Mouse (Mus musculus) heart, embryonic 11.5 days (tissue): Measurements from ENCODE around the gene Pinlyp. TPM values are rescaled to one million over a fixed set of nuclear protein-coding genes. Genes with fewer than 3 reads are reported as not detected.

Source experiments
- ATAC-seq: fragments of 200-750 bp; cut with Nextera tagmentation; replicated peaks from 2 replicates; pipeline ENCODE4 v1.8.0; 2017; ENCODE audit warnings: moderate library complexity; ENCODE audit not compliant: insufficient number of reproducible peaks, low FRiP score, low TSS enrichment
- H3K27ac ChIP-seq: fragments of 300-500 bp; sonication (generic); 2 replicates; pipeline ENCODE4 v1.5.1; 2014; ENCODE audit warnings: mild to moderate bottlenecking, low read depth, low read length
- H3K27me3 ChIP-seq: fragments of 300-500 bp; sonication (generic); 2 replicates; pipeline ENCODE4 v1.6.1; 2014; ENCODE audit warnings: mild to moderate bottlenecking, low read length, mixed read lengths; ENCODE audit not compliant: control insufficient read depth, insufficient read depth
- H3K36me3 ChIP-seq: fragments of 300-500 bp; sonication (generic); 2 replicates; pipeline ENCODE4 v1.6.1; 2014; ENCODE audit warnings: mild to moderate bottlenecking, low read length, moderate library complexity, mixed read lengths; ENCODE audit not compliant: control insufficient read depth, insufficient read depth
- H3K4me1 ChIP-seq: fragments of 300-500 bp; sonication (generic); 2 replicates; pipeline ENCODE4 v1.6.1; 2014; ENCODE audit warnings: low read length; ENCODE audit not compliant: control insufficient read depth, insufficient read depth
- H3K4me2 ChIP-seq: fragments of 300-500 bp; sonication (generic); 2 replicates; pipeline ENCODE4 v1.6.1; 2014; ENCODE audit warnings: mild to moderate bottlenecking, moderate library complexity
- H3K4me3 ChIP-seq: fragments of 300-500 bp; sonication (generic); 2 replicates; pipeline ENCODE4 v1.5.1; 2014; ENCODE audit warnings: low read depth, low read length
- H3K9ac ChIP-seq: fragments of 300-500 bp; sonication (generic); 2 replicates; pipeline ENCODE4 v1.6.1; 2014; ENCODE audit warnings: mild to moderate bottlenecking, low read depth, low read length, moderate library complexity
- H3K9me3 ChIP-seq: fragments of 300-500 bp; sonication (generic); replicated peaks from 2 replicates; pipeline ENCODE4 v1.6.1; 2016; ENCODE audit warnings: low read length; ENCODE audit not compliant: control insufficient read depth
- WGBS: fragments of 180-500 bp; shearing (Covaris S2); extraction: QIAGEN DNeasy Blood & Tissue Kit; methylation state at CpG from one replicate; pipeline ENCODE4 v1.1.7; 2014; ENCODE audit not compliant: insufficient replicate concordance; 5-methylcytosine and 5-hydroxymethylcytosine counted together
- polyA plus RNA-seq: library from polyadenylated mRNA; unstranded; fragments of >200 nt; fragmentation: Nextera tagmentation; extraction: Ambion mirVana; gene quantifications from 2 replicates; pipeline ENCODE4 v1.2.1, GENCODE M21; 2014

Gene Pinlyp
- polyA plus RNA-seq, 1 experiment from 2014 or later, result not detected

GRCm38 (mm10) chr7:24551985-24552759 is 6.3 kb upstream of the Pinlyp start:
- ATAC-seq, result no peak
- no peak overlapping the region for H3K27ac ChIP-seq
- no peaks in the 10 kb centered on the region for H3K27me3 ChIP-seq
- H3K9me3 ChIP-seq, result no peaks in the 10 kb centered on the region
- WGBS, result 81% methylated on average over 12 of the region's 12 CpGs
- peaks cover 5% of the 10 kb centered on the region for H3K4me1 ChIP-seq
- no peak overlapping the region for H3K4me3 ChIP-seq
- H3K4me2 ChIP-seq, result no peak overlapping the region
- no peak overlapping the region for H3K9ac ChIP-seq
- H3K36me3 ChIP-seq, result peaks cover 21% of the 10 kb centered on the region

GRCm38 (mm10) chr7:24547534-24548036 is 1.7 kb upstream of the Pinlyp start:
- 0 out of 2 replicates have a peak, but pooled peaks have one; percentile 0 for ATAC-seq
- H3K36me3 ChIP-seq, result peaks cover 7% of the 10 kb centered on the region

DNA sequence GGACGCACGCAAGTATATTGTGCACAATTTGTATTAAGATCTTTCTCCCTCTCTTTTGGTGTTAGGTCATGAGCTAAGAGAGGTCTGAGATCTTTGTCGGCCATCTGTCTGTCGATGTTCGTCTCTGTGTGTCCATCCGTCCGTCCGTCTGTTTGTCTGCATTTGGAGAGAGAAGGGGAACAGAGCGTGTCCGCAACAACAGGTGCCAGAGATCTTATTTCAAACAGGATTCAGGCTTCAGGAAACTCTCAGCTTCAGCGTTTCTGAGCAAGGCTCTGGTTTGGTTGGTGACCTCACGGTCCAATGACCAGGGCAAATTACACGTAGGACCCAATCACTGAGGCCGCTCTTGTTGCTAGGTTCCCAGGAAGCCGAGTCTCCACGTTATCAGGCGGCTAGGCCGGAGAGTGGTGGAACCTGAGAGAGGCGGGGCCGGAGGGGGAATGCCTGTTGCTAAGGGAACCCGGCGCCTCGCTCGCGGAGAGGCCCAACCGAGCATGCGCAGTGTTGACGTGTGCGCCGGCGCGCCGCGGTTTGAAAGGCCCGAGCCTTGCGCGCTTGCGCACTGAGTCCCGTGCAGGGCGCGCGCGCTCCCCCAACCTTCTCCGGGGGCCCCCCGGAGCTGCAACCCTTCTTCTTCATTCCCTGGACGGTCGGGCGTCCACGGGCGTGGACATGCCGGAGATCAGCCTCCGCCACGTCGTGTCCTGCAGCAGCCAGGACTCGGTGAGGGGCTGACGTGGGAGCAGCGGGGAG is 894 bp upstream of the Pinlyp start:
- ATAC-seq, result peak; percentile 98
- H3K4me3 ChIP-seq, result peak overlapping the region; percentile 88
- WGBS, result 1% methylated on average over 56 of the region's 57 CpGs

More at GRCm38 (mm10) chr7:24547534-24548036, 1.7 kb upstream of the Pinlyp start:
- Histone ChIP-seq H3K4me3 (peak overlapping the region; percentile 88), H3K4me2 (peak overlapping the region; percentile 73), H3K27ac (peak overlapping the region; percentile 66), H3K9ac (peak overlapping the region; percentile 86), H3K4me1 (peaks cover 13% of the 10 kb centered on the region), H3K27me3 (no peaks in the 10 kb centered on the region), H3K9me3 (no peaks in the 10 kb centered on the region)
- WGBS, result 35% methylated on average over 13 of the region's 13 CpGs

DNA sequence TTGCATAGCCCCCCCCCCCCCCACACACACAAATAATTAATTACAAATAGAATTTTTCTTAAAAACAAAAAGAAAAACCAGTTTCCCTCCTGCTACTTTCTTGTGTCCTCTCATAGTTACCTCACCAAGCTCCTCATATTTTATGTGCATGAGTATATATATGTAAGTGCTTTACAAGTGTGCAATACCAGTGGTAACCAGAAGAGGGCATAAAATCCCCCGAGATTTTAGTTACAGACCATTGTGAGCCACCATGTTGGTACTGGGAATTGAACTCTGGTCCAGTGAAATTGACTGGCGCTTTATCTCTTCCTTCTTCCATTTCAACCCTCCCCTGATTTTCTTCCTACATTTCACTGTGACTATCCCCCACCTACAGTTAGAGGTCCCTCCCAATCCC is 1.4 kb downstream of the Pinlyp start:
- Histone ChIP-seq H3K36me3 (no peaks in the 10 kb centered on the region), H3K27ac (no peak overlapping the region), H3K9me3 (no peaks in the 10 kb centered on the region), H3K9ac (no peak overlapping the region), H3K4me1 (peaks cover 13% of the 10 kb centered on the region), H3K4me3 (no peak overlapping the region), H3K27me3 (no peaks in the 10 kb centered on the region), H3K4me2 (no peak overlapping the region)
- no peak for ATAC-seq
- 79% methylated on average over 2 of the region's 2 CpGs for WGBS

More for the DNA sequence above, 894 bp upstream of the Pinlyp start:
- Histone ChIP-seq H3K9me3 (no peaks in the 10 kb centered on the region), H3K4me2 (peak overlapping the region; percentile 73), H3K27me3 (no peaks in the 10 kb centered on the region), H3K27ac (peak overlapping the region; percentile 75), H3K36me3 (peaks cover 3% of the 10 kb centered on the region; the same call in 1 of the 2 replicates), H3K4me1 (peaks cover 13% of the 10 kb centered on the region), H3K9ac (peak overlapping the region; percentile 86)

DNA sequence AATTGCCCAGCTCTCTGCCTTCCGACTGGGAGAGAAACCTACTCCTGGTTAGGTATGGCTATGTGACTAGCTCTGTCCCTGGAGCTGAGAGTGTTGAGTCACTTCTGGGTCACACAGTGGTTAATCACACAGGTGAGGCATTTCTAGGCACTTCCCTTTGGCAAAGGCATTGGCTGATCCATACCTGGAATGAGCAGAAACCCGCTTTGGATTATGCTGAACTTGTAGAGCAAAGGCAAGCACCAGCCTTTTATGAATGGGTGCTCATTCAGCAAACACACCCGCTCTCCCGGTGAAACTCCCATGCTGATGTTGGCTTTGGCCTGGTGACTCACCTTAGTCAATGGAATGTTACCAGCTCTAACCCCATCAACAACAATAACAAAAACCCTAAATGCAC is 6.2 kb downstream of the Pinlyp start:
- Histone ChIP-seq H3K27me3 (no peaks in the 10 kb centered on the region), H3K36me3 (peaks cover 3% of the 10 kb centered on the region; the same call in 1 of the 2 replicates), H3K9ac (no peak overlapping the region), H3K9me3 (no peaks in the 10 kb centered on the region), H3K27ac (no peak overlapping the region), H3K4me1 (no peaks in the 10 kb centered on the region), H3K4me2 (no peak overlapping the region), H3K4me3 (no peak overlapping the region)
- 87% methylated on average over 4 of the region's 4 CpGs for WGBS
- no peak for ATAC-seq

- peaks cover 7% of the 10 kb centered on the region for H3K4me1 ChIP-seq
- 77% methylated on average over 5 of the region's 5 CpGs for WGBS
- H3K27me3 ChIP-seq, result peaks cover 6% of the 10 kb centered on the region
- no peak overlapping the region for H3K27ac ChIP-seq
- H3K4me3 ChIP-seq, result no peak overlapping the region
- ATAC-seq, result no peak
- no peaks in the 10 kb centered on the region for H3K9me3 ChIP-seq
- no peak overlapping the region for H3K4me2 ChIP-seq
- no peak overlapping the region for H3K9ac ChIP-seq
- peaks cover 9% of the 10 kb centered on the region for H3K36me3 ChIP-seq
Measured at GRCm38 (mm10) chr7:24538701-24539100, 7.2 kb downstream of the Pinlyp start.

GRCm38 (mm10) chr7:24538154-24538553 is 7.8 kb downstream of the Pinlyp start:
- no peak overlapping the region for H3K4me3 ChIP-seq
- no peak overlapping the region for H3K4me2 ChIP-seq
- peaks cover 11% of the 10 kb centered on the region for H3K27me3 ChIP-seq
- H3K9ac ChIP-seq, result no peak overlapping the region
- H3K9me3 ChIP-seq, result no peaks in the 10 kb centered on the region
- peaks cover 13% of the 10 kb centered on the region for H3K36me3 ChIP-seq
- H3K27ac ChIP-seq, result no peak overlapping the region
- no peak for ATAC-seq
- WGBS, result 31% methylated on average over 5 of the region's 5 CpGs
- peaks cover 12% of the 10 kb centered on the region for H3K4me1 ChIP-seq

GRCm38 (mm10) chr7:24537591-24537990 is 8.3 kb downstream of the Pinlyp start:
- Histone ChIP-seq H3K9ac (no peak overlapping the region), H3K27ac (no peak overlapping the region), H3K9me3 (no peaks in the 10 kb centered on the region), H3K4me3 (no peak overlapping the region), H3K27me3 (peaks cover 15% of the 10 kb centered on the region), H3K36me3 (peaks cover 13% of the 10 kb centered on the region), H3K4me2 (no peak overlapping the region), H3K4me1 (peaks cover 12% of the 10 kb centered on the region)
- 77% methylated on average over 5 of the region's 5 CpGs for WGBS
- ATAC-seq, result no peak
